Mouse (Mus musculus) heart, postnatal 0 days (tissue): ENCODE measurements around the gene Creb5. TPM values are rescaled to one million over a fixed set of nuclear protein-coding genes. Genes with fewer than 3 reads are reported as not detected.

Source experiments
- ATAC-seq: fragments of 200-750 bp; cut with Nextera tagmentation; 2 replicates; pipeline ENCODE4 v1.8.0; 2017; ENCODE audit warnings: low read depth, moderate number of reproducible peaks, moderate library complexity; ENCODE audit not compliant: insufficient read depth
- DNase-seq: peaks from one replicate; pipeline ENCODE4 v3.0.0-alpha.2; 2016; ENCODE audit warnings: low spot score
- H3K27ac ChIP-seq: fragments of 300-500 bp; sonication (generic); 2 replicates; pipeline ENCODE4 v1.5.1; 2014; ENCODE audit warnings: low read depth, mild to moderate bottlenecking
- H3K27me3 ChIP-seq: fragments of 300-500 bp; sonication (generic); 2 replicates; pipeline ENCODE4 v1.6.1; 2014; ENCODE audit warnings: low read length, mixed read lengths; ENCODE audit not compliant: control insufficient read depth, insufficient read depth
- H3K36me3 ChIP-seq: fragments of 300-500 bp; sonication (generic); replicated peaks from 2 replicates; pipeline ENCODE4 v1.6.1; 2014; ENCODE audit warnings: low read length, mixed read lengths; ENCODE audit not compliant: control insufficient read depth, insufficient read depth
- H3K4me1 ChIP-seq: fragments of 300-500 bp; sonication (generic); 2 replicates; pipeline ENCODE4 v1.6.1; 2014; ENCODE audit warnings: antibody characterized with exemption; ENCODE audit not compliant: control insufficient read depth, insufficient read depth
- H3K4me2 ChIP-seq: fragments of 300-500 bp; sonication (generic); 2 replicates; pipeline ENCODE4 v1.6.1; 2014; ENCODE audit warnings: low read depth, mild to moderate bottlenecking, low read length, moderate library complexity
- H3K4me3 ChIP-seq: fragments of 300-500 bp; sonication (generic); 2 replicates; pipeline ENCODE4 v1.5.1; 2014; ENCODE audit warnings: low read depth, low read length
- H3K9ac ChIP-seq: fragments of 300-500 bp; sonication (generic); replicated peaks from 2 replicates; pipeline ENCODE4 v1.6.1; 2014; ENCODE audit warnings: low read depth, low read length, mixed read lengths
- H3K9me3 ChIP-seq: fragments of 300-500 bp; sonication (generic); replicated peaks from 2 replicates; pipeline ENCODE4 v1.6.1; 2016; ENCODE audit warnings: low read length; ENCODE audit not compliant: control insufficient read depth
- CTCF ChIP-seq: IDR thresholded peaks from 2 replicates; pipeline ENCODE4 v1.5.1; 2016; ENCODE audit warnings: antibody characterized with exemption, control low read depth, low read depth
- EP300 ChIP-seq: IDR thresholded peaks from 2 replicates; pipeline ENCODE4 v1.6.1; 2016; ENCODE audit warnings: antibody characterized with exemption, low read depth
- WGBS: fragments of 180-500 bp; shearing (Covaris S2); extraction: QIAGEN DNeasy Blood & Tissue Kit; methylation state at CpG from one replicate; pipeline ENCODE4 v1.1.7; 2014; 5-methylcytosine and 5-hydroxymethylcytosine counted together
- polyA plus RNA-seq: library from polyadenylated mRNA; unstranded; fragments of >200 nt; fragmentation: Nextera tagmentation; extraction: Ambion mirVana; gene quantifications from 2 replicates; pipeline ENCODE4 v1.2.1, GENCODE M21; 2015
- total RNA-seq: library from RNA; depleted of rRNA; stranded (reverse); fragments of >200 nt; gene quantifications from 2 replicates; pipeline ENCODE4 v1.2.3, GENCODE M21; 2014; ENCODE audit warnings: low replicate concordance

The Creb5 gene
- total and polyA plus RNA-seq, 2 experiments from 2014 or later = 13.5 to 17.8 TPM

- Histone ChIP-seq H3K27ac (no peak overlapping the region), H3K4me1 (no peaks in the 10 kb centered on the region), H3K27me3 (no peaks in the 10 kb centered on the region), H3K4me2 (no peak overlapping the region), H3K4me3 (no peak overlapping the region), H3K36me3 (no peaks in the 10 kb centered on the region), H3K9ac (no peak overlapping the region), H3K9me3 (no peaks in the 10 kb centered on the region)
- WGBS = 37% methylated on average over 5 of the region's 5 CpGs
- DNase-seq = no peak
- no peak for ATAC-seq
- TF ChIP-seq EP300 = no peak
- TF ChIP-seq CTCF = no peak
Measured at GRCm38 (mm10) chr6:53707795-53708194, 420.7 kb downstream of the Creb5 start.

- H3K9me3 ChIP-seq = no peaks in the 10 kb centered on the region
- H3K9ac ChIP-seq = no peak overlapping the region
- H3K27ac ChIP-seq = no peak overlapping the region
- DNase-seq (no peak), ATAC-seq (no peak)
- H3K36me3 ChIP-seq = no peaks in the 10 kb centered on the region
- no peak for TF ChIP-seq EP300
- TF ChIP-seq CTCF = no peak
- H3K27me3 ChIP-seq = no peaks in the 10 kb centered on the region
- H3K4me1 ChIP-seq = no peaks in the 10 kb centered on the region
- no peak overlapping the region for H3K4me2 ChIP-seq
- 87% methylated on average over 14 of the region's 14 CpGs for WGBS
- H3K4me3 ChIP-seq = no peak overlapping the region
Measured at GRCm38 (mm10) chr6:53709694-53710442, 422.8 kb downstream of the Creb5 start.

- Histone ChIP-seq H3K27ac (no peak overlapping the region), H3K9ac (no peak overlapping the region), H3K4me2 (no peak overlapping the region), H3K27me3 (no peaks in the 10 kb centered on the region), H3K4me1 (no peaks in the 10 kb centered on the region), H3K4me3 (no peak overlapping the region), H3K9me3 (no peaks in the 10 kb centered on the region), H3K36me3 (no peaks in the 10 kb centered on the region)
- WGBS = 78% methylated on average over 5 of the region's 5 CpGs
- TF ChIP-seq CTCF = no peak
- no peak for TF ChIP-seq EP300
- DNase-seq (no peak), ATAC-seq (no peak)
Measured at GRCm38 (mm10) chr6:53710560-53710959, 423.5 kb downstream of the Creb5 start.

- Histone ChIP-seq H3K27ac (no peak overlapping the region), H3K4me3 (no peak overlapping the region), H3K9me3 (no peaks in the 10 kb centered on the region), H3K9ac (no peak overlapping the region), H3K36me3 (no peaks in the 10 kb centered on the region), H3K4me2 (no peak overlapping the region), H3K27me3 (no peaks in the 10 kb centered on the region), H3K4me1 (no peaks in the 10 kb centered on the region)
- 75% methylated on average over 9 of the region's 9 CpGs for WGBS
- no peak for TF ChIP-seq CTCF
- no peak for TF ChIP-seq EP300
- no peak for ATAC-seq
- DNase-seq = no peak
Measured at GRCm38 (mm10) chr6:53713152-53713551, 426.1 kb downstream of the Creb5 start.

GRCm38 (mm10) chr6:53714908-53715321 lies 427.8 kb downstream of the Creb5 start:
- ATAC-seq (no peak; the same call in 1 of the 2 replicates), DNase-seq (no peak)
- TF ChIP-seq EP300 (no peak), CTCF (no peak)
- no peak overlapping the region for H3K4me3 ChIP-seq
- H3K4me1 ChIP-seq = no peaks in the 10 kb centered on the region
- no peak overlapping the region for H3K4me2 ChIP-seq
- H3K36me3 ChIP-seq = no peaks in the 10 kb centered on the region
- no peak overlapping the region for H3K27ac ChIP-seq
- WGBS = 67% methylated on average over 9 of the region's 9 CpGs
- H3K27me3 ChIP-seq = no peaks in the 10 kb centered on the region
- no peak overlapping the region for H3K9ac ChIP-seq
- no peaks in the 10 kb centered on the region for H3K9me3 ChIP-seq

- no peak overlapping the region for H3K9ac ChIP-seq
- no peaks in the 10 kb centered on the region for H3K27me3 ChIP-seq
- WGBS = 84% methylated on average over 9 of the region's 9 CpGs
- H3K36me3 ChIP-seq = no peaks in the 10 kb centered on the region
- no peak overlapping the region for H3K27ac ChIP-seq
- DNase-seq (no peak), ATAC-seq (no peak)
- no peaks in the 10 kb centered on the region for H3K4me1 ChIP-seq
- H3K9me3 ChIP-seq = no peaks in the 10 kb centered on the region
- TF ChIP-seq EP300 = no peak
- no peak for TF ChIP-seq CTCF
- no peak overlapping the region for H3K4me2 ChIP-seq
- H3K4me3 ChIP-seq = no peak overlapping the region
Measured at GRCm38 (mm10) chr6:53716013-53716412, 428.9 kb downstream of the Creb5 start.
